Mouse (Mus musculus) adrenal gland, postnatal 14 days (tissue): ENCODE measurements around the gene Plekha6. TPM values are rescaled to one million over a fixed set of nuclear protein-coding genes. Genes with fewer than 3 reads are reported as not detected.

Experiments used
- DNase-seq: peaks from one replicate; pipeline ENCODE4 v3.0.0; 2021; ENCODE audit warnings: mixed read lengths
- total RNA-seq: library from RNA; stranded (reverse); gene quantifications from 2 replicates; pipeline ENCODE4 v1.2.3, GENCODE M21; 2021

Gene Plekha6
- total RNA-seq, 1 experiment from 2014 or later, result 21.6 TPM

DNA sequence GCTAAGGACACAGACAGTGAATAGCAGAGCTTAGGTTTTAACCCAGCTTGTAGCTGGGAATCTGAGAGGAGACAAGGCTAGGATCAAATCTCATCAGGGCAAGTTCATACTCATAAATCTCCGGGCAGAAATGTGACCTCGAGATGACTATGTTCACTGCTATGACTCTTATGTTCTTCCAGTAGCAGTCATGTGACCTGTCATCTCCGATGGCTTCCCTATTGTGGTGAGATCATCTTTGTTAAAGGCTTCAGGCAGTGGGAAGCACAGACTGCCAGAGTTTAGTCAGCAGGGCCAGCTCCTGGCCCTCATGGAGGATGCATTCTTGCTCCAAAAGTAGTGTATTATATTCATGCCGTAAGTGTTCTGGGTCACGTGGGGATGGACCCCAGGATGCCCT lies 113.0 kb downstream of the Plekha6 start:
- no peak for DNase-seq

DNA sequence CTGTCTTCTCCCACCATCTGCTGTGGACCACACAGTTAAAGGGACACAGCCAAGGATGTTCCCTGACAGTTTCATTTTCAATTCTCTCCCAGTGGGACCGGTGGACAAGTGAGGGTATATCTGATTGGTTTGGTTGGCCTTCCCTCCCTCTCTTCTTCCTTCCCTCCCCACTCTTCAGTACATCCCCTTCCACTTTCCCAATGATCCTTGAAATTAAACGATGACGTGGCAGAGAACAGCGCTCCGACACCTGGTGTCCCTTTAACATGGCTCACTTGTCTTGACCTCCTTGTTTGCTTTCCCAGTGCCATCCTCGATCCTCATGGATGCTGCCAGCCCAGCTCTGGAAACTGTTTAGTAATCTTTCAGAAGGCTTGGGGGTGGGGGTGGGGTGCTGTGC lies 114.5 kb downstream of the Plekha6 start:
- DNase-seq, result no peak

DNA sequence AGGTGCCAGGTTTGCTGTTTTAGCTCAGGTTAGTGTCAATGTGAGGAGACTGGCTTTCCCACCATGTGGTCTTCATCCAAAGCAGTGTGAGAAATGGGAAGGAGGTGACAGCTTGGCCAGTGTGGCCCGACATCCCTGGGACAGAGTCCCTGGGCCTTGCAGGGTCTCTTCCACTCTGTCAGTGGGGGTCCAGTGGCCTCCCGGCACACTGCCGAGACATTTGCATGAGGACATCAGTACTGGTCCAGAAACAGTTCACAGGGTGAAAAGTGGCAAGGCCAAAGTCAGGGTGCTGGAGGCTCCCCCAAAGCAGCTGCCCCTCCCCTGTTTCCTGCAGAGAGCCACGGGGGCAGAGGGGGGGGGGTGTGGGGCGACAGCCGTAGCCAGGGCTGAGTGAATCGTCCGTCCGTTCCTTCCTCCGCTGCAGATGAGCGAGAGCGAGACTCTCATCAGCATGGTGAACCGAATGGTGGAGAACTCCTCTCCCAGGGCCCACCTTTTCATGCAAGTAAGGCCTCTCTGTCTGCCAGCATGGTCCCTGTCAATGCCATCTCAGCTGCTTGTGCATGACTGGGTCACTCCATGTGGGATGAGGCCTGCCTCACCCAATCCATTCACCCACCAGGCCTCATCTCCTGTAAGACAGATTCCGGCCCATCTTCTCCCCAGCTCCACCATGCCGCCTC lies 115.1 kb downstream of the Plekha6 start:
- DNase-seq, result no peak

DNA sequence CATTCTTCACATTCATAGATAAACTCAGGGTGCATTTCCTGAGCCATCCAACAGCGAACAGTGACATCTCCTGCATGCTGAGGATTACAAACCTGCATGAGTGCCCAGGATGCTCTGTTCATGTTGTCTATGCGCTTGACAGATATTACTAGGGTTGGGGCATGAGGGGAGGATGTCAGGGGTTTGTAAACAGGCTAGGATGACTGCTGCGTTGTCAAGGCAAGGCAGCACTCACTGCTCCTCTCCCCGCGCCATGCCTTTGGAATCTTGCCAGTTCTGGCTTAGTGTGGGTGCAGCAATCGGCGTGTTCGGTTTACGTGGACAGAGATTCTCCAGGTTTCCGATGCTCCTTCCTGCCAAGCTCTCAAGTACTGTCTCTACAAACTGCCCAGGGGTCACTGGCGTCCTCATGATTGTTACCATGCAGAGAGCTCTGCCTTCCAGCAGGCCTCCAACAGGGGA lies 115.7 kb downstream of the Plekha6 start:
- DNase-seq, result no peak

DNA sequence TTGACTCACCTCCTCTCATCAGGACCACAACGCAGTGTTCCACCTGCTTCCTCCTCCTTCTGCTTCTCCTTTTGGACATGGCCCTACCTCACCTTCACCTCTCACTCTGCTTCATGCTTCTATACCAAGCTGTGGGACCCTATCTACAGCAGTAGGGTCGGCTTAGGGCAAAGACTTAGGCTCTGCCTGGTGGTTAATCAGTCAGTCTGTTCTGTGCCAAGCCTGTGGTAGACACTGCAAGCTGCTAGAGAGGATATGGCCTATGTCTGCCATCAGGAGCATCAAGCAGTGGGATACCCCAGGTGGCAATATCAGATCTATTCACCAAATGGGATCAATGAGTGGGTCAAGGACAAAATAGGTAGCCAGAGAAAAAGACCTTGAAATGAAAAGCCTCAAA lies 116.5 kb downstream of the Plekha6 start:
- DNase-seq, result no peak

DNA sequence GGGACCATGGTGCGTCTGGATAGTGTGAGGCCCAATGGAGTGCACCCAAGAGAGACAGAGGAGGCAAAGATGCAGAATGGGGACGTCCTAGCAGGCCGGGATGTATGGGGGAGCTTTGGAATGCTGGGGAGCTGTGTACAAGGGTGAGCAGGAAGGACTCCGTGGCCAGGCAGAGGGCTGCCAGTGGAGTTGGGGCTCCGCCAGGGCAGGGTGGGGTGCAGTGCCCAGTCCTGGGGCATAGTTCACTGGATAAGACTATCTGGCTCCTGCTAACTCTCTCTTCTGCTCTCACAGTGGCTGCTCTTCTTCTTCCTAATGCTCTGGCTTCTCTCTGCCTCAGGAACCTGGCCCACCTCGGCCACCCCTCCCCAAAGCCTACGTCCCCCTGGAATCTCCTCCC lies 121.9 kb downstream of the Plekha6 start:
- DNase-seq, result peak; percentile 27

DNA sequence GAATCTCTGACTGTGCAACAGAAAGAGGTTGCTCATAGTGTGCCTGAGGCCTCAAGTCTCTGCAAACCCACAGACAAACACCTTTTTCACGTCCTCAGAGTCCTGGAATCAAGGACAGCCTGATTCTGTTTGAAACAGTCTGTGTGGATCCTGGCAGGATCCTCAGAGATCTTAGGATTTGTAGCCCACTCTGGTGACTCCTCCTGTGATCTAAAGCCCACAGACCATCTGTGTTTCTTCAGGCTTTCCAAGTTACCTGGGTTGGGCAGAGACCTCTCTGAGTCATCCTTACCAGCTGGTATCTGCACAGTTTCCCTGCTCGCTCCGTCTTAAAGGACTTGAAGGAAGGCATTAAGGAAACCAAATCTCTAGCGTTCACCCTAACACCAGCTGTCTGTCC lies 123.0 kb downstream of the Plekha6 start:
- DNase-seq, result no peak

DNA sequence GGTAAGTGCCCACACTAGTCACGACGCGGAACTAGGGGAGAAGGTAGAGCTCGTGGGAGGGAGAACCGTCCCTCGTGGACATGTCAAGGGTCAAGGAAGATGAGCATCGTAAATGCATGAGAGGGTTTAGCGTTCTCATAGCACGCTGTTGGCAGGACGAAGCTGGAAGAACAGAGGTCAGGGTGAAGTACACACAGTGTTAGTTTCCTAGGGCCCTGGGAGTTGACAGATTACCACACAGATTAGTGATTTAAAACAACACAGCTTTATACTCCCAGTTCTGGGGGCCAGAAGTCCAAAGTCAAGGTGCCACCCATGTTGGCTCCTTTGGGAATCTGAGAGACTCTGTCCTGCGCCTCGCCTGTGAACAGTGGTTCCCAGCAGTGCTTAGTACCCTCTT lies 123.9 kb downstream of the Plekha6 start:
- no peak for DNase-seq

DNA sequence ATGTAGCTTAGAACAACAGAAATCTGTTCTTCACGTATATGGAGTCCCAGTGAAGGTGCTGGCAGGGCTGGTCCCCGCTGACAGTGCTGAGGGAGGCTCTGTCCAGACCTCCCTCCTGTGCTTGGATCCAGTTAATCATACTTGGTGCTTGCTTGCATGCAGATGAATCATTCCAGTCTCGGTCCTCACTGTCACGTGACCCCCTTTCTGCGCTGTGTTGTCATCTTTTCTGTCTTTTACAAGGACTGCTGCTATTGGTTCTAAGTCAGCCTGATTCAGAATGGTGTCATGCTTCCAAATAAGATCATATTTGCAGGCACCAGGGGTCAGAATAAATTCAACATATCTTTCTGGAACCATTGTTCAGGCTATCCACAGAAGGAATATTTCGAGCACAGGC lies 127.9 kb downstream of the Plekha6 start:
- DNase-seq, result peak; percentile 40

DNA sequence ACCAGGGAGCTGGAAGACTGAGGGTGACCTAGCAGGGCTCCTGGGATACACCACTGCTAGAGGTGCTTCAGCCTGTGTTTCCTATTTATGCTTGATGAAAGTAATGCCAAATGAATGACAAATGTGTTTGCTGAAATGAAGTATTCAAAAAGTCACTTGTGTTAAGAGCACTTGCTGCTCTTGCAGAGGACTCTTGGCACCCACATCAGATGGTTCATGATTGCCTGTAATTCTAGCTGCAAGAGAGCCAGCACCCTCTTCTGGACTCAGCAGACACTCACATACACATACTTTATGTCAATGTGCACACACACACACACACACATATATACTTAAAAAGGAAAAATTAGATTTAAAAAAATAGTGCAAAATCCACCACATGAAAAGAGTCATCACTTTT lies 128.6 kb downstream of the Plekha6 start:
- DNase-seq, result no peak

DNA sequence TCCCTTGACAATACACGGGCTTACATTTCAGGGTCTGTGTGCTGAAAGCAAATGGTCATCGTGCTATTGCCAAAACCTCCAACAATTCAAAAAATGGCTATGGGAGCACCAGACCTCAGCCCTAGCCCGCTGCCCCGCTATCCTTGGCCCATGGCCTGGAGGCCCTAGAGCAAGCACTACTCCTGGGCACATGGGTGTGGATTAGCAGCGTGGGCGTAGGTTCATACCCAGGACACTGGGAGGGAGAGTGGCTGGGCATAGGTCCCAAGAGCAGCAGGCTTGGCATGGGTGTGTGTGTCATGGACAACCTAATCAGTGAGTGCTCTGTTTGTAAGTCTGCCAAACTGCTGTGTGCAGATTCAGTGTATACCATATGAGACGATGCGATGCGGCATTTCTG lies 132.4 kb downstream of the Plekha6 start:
- peak; percentile 40 for DNase-seq

DNA sequence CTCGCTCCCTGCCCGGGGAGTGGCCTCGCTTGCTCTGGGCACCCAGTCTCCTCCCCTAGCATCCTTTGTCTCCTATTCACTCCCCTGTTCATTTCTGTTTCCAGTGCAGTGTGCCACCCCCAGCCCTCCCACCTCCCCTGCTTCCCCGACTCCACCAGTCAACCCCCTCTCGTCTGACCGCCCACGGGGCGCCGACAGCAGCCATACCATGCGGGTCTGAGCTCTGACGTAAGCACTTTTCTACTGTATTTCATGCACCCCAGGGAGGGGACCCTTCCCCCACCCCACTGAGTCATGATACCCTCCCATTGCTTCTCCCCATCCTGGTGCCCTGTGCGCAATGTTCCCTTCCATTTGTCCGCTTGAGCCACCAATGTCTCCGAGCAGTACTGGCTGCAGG lies 134.8 kb downstream of the Plekha6 start:
- DNase-seq, result no peak

DNA sequence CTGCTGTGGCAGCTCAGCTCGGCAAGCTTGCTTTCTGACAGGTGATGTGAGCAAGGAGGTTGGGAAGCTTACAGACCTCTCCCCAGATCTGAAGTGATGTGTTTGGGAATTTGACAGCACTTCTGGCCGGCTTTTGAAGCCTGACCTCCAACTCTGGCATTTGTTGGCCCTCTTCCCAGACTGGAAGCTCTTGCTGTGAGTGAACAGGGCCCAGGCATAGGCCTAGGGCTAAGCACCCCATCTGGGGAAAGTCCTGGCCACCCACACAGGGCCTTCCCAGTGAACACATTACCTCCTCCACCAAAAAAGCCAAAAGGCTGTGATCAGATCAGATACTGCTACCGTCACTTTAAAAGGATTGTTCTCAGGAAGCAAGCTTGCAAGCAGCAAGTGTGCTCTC lies 138.5 kb downstream of the Plekha6 start:
- peak; percentile 89 for DNase-seq

DNA sequence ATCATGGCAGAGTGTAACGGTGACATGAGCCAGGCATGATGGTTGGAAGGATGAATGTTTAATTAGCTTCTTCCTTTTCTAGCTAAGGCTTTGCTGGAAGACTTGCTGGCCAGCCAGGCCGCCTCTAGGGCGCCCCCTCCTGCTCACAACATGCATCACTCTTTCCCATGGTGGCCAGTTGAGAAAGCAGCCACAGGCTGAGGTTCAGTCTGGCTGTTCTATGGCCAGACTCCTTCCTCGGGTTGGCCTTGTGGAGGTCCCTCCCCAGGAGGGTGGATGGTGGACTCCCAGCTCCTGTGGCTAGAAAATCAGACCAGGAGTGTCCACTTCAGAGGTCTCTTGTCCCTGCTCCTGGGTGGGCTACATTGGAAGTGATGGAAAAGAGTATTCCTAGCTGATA lies 142.8 kb downstream of the Plekha6 start:
- peak; percentile 90 for DNase-seq

DNA sequence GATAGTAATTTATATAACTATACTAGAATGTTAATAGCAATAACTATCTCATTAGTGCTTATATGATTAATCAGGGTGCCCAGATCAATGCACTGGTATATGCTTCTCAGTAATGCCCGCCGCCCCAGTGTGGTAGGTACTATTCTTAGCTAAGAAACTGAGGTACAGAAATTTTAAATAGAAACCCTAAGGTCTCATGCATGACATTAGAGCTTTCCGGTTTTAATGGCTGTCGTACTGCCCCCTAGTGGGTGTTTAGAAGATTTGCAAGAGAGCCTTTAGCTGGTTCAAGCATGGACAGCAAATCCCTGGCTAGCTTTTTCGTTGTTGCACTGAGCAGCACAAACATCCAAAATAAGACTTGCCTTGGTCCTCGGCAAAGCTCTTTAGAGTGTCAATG lies 143.3 kb downstream of the Plekha6 start:
- peak; percentile 72 for DNase-seq

DNA sequence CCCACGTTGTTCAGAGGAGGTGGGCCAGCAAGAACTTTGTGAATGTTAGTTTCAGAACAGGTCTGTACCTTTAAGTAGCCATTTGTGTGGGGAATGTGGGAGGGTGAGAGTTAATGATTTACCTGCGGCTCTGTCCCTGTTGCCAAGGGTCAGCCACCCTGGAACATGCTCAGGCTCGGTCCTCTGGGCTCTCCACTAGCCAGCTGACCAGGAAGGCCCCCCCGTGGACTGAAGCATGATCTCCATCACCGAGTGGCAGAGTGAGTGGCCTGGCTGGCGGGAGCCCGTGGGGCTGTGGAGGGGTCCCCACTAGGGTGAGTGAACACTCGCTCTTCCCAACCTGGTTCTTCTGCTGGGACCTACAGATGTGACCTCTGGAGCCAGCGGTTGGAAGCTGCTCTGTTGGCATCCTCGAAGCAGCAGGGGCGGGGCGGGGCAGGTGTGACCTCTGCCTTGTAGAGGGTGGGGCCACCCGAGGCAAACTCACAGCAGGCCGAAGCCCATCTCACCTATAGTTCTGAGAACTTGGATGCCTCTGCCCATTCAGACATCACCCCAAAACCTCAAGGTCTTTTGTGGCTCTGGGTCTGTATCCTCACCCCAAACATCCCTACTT lies 145.8 kb downstream of the Plekha6 start, which contains the start of gene Golt1a:
TSS of gene Golt1a (plus strand) at position 149 of the 616 bp plus-strand sequence.
- DNase-seq, result no peak

DNA sequence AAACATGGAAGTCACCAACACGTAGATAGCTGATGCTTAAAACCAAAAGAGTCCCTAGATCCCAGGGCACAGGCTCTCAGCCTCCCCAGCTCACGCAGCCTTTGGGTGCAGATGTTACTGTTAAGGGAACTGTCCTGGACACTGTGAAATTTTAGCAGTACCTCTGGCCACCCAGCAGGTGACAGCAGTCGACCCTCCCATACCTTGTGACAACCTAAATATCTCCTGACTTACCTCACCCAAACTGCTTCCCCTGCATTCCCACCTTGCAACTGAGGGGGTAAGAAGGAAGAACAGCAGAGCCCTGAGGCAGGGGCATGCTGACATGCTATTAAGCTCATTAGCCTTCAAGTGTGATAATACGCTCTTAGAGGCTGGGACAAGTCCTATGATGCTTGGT lies 147.2 kb downstream of the Plekha6 start:
- DNase-seq, result no peak

DNA sequence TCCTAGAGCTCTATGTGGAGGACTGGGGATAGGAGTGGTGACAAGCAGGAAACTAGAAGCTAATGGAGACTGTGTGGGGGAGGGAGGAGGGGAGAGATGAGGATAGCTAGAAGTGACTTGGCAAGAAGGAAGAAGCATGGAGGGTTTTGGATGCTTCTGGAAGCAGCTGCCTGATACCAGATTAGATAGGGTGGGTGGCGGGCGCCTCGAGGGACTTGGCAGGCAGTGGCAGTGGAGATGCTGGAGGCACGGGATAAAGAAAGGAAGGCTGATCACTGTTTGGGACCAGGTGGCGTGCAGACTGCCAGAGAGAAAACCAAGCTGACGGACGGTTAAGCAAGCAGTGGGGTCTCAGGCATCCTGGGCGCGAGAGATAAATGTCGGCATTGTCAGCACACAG lies 147.9 kb downstream of the Plekha6 start:
- DNase-seq, result no peak

DNA sequence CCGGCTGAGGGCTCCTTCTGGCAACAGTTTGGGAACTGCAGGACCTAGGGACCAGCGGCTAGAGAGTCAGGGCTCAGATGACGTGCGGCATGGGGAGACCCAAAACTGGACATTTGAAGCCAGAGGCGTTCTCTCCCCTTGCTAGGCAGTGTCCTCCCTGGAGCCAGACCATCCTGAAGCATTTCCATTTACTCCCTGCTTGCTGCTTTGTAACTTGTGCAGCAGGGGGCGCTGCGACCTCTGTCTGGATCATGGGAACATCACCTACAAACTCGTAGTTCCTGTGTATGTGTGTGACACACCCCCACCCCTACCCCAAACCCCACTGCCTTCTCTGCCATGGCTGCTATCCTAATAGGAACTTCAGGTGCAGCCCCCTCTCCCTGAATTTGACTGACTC lies 150.4 kb downstream of the Plekha6 start:
- DNase-seq, result peak; percentile 83

DNA sequence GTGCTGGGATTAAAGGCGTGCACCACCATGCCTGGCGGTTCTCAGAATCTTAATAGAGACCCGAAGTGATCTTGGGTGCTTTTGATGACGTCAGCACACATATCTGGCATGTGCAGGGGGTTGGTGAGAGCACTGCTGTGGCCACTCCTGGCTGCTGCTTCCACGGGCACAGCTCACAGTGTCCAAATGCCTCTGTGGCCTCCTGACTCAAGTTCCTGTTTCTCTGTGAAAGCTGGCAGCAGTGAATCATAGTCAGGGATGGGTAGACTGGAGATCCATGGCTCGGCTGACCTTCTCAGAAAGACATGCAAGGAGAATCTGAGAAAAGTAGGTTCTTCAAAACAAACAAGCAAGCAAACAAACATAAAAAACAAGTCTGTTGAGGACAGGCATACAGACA lies 151.8 kb downstream of the Plekha6 start:
- DNase-seq, result no peak

DNA sequence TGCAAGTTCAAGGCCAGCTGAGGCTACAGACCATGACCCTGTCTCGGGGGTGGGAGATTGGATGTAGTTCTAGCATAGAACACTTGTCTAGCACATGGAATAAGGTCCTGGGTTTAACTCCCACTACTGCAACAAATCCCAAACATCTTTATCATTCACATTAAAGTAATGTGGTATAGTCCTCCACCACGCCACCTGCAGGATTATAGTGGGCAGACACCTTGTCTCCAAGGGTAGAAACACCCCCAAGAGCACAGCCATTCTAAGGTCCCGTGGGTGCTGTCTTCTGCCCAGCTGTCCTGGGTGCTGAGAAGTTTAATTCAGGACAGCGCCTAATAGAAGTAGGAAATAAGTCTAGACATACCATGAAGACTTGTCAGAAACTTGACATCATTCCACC lies 152.6 kb downstream of the Plekha6 start:
- DNase-seq, result no peak

DNA sequence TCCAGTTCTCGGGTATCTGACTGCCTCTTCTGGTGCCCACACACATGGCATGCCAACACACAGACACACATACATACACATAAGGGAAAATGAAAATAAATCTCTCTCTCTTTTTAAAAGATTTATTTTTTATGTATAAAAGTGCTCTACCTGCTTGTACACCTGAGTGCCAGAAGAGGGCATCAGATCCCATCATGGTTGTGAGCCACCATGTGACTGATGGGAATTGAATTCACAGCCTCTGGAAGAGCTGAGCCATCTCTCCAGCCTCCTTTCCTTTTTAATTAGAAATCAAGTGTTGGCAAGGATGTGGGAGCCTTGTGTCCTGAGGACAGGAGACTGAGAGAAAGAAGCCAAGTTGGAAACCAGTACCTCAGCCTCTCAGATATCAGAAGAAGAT lies 153.1 kb downstream of the Plekha6 start:
- DNase-seq, result no peak

DNA sequence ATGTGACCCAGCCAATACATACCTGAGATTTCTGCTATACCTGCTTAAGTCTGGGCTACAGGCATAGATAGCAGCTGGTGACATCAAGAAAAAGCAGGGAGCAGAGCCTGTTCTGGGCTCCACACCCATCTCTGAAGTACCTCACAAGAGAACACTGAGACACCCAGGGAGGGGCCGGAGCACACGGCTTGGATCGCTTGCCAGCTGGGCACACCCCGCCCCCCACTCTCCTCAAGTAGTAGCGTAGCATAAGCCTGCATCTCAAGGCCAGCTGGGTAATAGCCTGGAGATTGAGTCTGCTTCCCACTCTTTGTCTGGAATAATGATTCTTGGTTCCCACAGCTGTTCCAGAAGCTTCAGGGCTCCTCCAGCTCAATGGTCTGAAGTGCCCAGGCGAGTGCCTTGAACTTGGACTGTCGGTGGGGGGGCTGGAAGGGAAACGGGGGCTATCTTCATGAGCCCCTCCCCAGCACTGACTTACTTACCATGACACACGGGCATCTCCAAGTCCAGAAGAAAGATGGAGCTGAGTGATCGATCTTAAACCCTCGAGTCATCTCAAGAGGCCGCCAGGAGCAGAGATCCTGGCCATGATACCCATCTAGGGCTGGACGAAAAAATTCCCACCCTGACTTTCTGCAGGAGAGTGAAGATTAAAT lies 157.4 kb downstream of the Plekha6 start, which contains the start of gene Kiss1:
TSS of gene Kiss1 (plus strand) at position 609 of the 659 bp plus-strand sequence.
- DNase-seq, result no peak

DNA sequence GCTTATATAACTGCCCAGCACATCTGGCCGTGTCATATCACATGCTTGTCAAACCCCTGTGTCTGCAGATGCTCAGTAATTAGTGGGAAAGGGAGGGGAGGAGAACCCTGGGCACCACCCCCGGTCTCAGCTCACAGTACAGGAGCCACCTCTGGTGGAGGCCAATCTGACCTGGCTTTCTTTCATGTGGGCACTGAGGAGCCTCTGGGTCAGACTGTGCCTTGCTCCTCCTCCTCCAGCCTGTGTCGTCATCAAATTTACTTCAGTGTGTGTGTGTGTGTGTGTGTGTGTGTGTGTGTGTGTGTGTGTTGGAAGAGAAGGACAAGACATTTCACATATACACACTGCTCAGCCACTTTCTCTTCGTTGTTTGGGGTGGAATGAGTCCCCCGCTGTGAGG lies 159.3 kb downstream of the Plekha6 start:
- DNase-seq, result no peak
